Mouse (Mus musculus): ENCODE measurements around the gene Mrps31.

Gene Mrps31

GRCm38 (mm10) chr8:22411282-22411702, at the start of gene Mrps31:
Gene Mrps31, plus strand, starts transcription at chr8:22411361.
- DNase-seq (ENCODE audit: inconsistent ontology term), result peak; percentile 88

GRCm38 (mm10) chr8:22376311-22376710, 34.9 kb upstream of the Mrps31 start:
- no peak for DNase-seq (ENCODE audit: inconsistent ontology term)

- DNase-seq (ENCODE audit: inconsistent ontology term), result peak; percentile 42
Measured at GRCm38 (mm10) chr8:22376903-22377302, 34.3 kb upstream of the Mrps31 start.

- DNase-seq (ENCODE audit: inconsistent ontology term), result no peak
Measured at GRCm38 (mm10) chr8:22380934-22381333, 30.2 kb upstream of the Mrps31 start.

- no peak for DNase-seq (ENCODE audit: inconsistent ontology term)
Measured at GRCm38 (mm10) chr8:22382824-22383595, 28.2 kb upstream of the Mrps31 start.

- no peak for DNase-seq (ENCODE audit: inconsistent ontology term)
Measured at GRCm38 (mm10) chr8:22385158-22385557, 26.0 kb upstream of the Mrps31 start.

- DNase-seq (ENCODE audit: inconsistent ontology term), result no peak
Measured at GRCm38 (mm10) chr8:22389874-22390273, 21.3 kb upstream of the Mrps31 start.

GRCm38 (mm10) chr8:22390766-22391463, 20.2 kb upstream of the Mrps31 start:
- DNase-seq (ENCODE audit: inconsistent ontology term), result no peak

GRCm38 (mm10) chr8:22394471-22394870, 16.7 kb upstream of the Mrps31 start:
- DNase-seq (ENCODE audit: inconsistent ontology term), result no peak

GRCm38 (mm10) chr8:22395256-22395655, 15.9 kb upstream of the Mrps31 start:
- DNase-seq (ENCODE audit: inconsistent ontology term), result no peak

GRCm38 (mm10) chr8:22397811-22398141, 13.4 kb upstream of the Mrps31 start:
- DNase-seq (ENCODE audit: inconsistent ontology term), result no peak

GRCm38 (mm10) chr8:22398142-22398951, 12.8 kb upstream of the Mrps31 start, which contains the start of gene Slc25a15:
Gene Slc25a15, minus strand, starts transcription at chr8:22398597.
- DNase-seq (ENCODE audit: inconsistent ontology term), result peak; percentile 95

- DNase-seq (ENCODE audit: inconsistent ontology term), result no peak
Measured at GRCm38 (mm10) chr8:22399285-22399880, 11.8 kb upstream of the Mrps31 start.

GRCm38 (mm10) chr8:22400593-22400992, 10.6 kb upstream of the Mrps31 start:
- DNase-seq (ENCODE audit: inconsistent ontology term), result no peak

- DNase-seq (ENCODE audit: inconsistent ontology term), result no peak
Measured at GRCm38 (mm10) chr8:22403235-22403634, 7.9 kb upstream of the Mrps31 start.

- no peak for DNase-seq (ENCODE audit: inconsistent ontology term)
Measured at GRCm38 (mm10) chr8:22405733-22406132, 5.4 kb upstream of the Mrps31 start.

- DNase-seq (ENCODE audit: inconsistent ontology term), result no peak
Measured at GRCm38 (mm10) chr8:22410688-22411281, 376 bp upstream of the Mrps31 start.

- DNase-seq (ENCODE audit: inconsistent ontology term), result no peak
Measured at GRCm38 (mm10) chr8:22411971-22412370, 810 bp downstream of the Mrps31 start.
